Mouse (Mus musculus) neural tube, embryonic 11.5 days (tissue): Measurements from ENCODE around the gene Jsrp1. TPM values are rescaled to one million over a fixed set of nuclear protein-coding genes. Genes with fewer than 3 reads are reported as not detected.

Experiments used
- ATAC-seq: fragments of 200-750 bp; cut with Nextera tagmentation; 2 replicates; pipeline ENCODE4 v1.8.0; 2017; ENCODE audit warnings: moderate number of reproducible peaks, mild to moderate bottlenecking, moderate TSS enrichment, moderate library complexity; ENCODE audit not compliant: insufficient read depth, low FRiP score, low TSS enrichment
- DNase-seq: peaks from one replicate; pipeline ENCODE4 v3.0.0-alpha.2; 2015; ENCODE audit warnings: low spot score
- H3K27ac ChIP-seq: fragments of 300-500 bp; sonication (generic); 2 replicates; pipeline ENCODE4 v1.5.1; 2014; ENCODE audit warnings: low read depth, mild to moderate bottlenecking, low read length
- H3K27me3 ChIP-seq: fragments of 300-500 bp; sonication (generic); 2 replicates; pipeline ENCODE4 v1.6.1; 2014; ENCODE audit warnings: mild to moderate bottlenecking, low read length, mixed read lengths; ENCODE audit not compliant: control insufficient read depth, insufficient read depth
- H3K36me3 ChIP-seq: fragments of 300-500 bp; sonication (generic); 2 replicates; pipeline ENCODE4 v1.6.1; 2014; ENCODE audit warnings: mild to moderate bottlenecking, low read length, moderate library complexity, mixed read lengths; ENCODE audit not compliant: control insufficient read depth, insufficient read depth
- H3K4me1 ChIP-seq: fragments of 300-500 bp; sonication (generic); 2 replicates; pipeline ENCODE4 v1.6.1; 2014; ENCODE audit warnings: low read length, mixed read lengths; ENCODE audit not compliant: control insufficient read depth, insufficient read depth
- H3K4me2 ChIP-seq: fragments of 300-500 bp; sonication (generic); 2 replicates; pipeline ENCODE4 v1.6.1; 2014; ENCODE audit warnings: low read depth, mild to moderate bottlenecking, moderate library complexity
- H3K4me3 ChIP-seq: fragments of 300-500 bp; sonication (generic); 2 replicates; pipeline ENCODE4 v1.5.1; 2014; ENCODE audit warnings: low read depth, low read length
- H3K9ac ChIP-seq: fragments of 300-500 bp; sonication (generic); 2 replicates; pipeline ENCODE4 v1.6.1; 2014; ENCODE audit warnings: mild to moderate bottlenecking, low read length
- H3K9me3 ChIP-seq: fragments of 300-500 bp; sonication (generic); 2 replicates; pipeline ENCODE4 v1.6.1; 2016; ENCODE audit warnings: low read length; ENCODE audit not compliant: control insufficient read depth
- WGBS: fragments of 180-500 bp; shearing (Covaris S2); extraction: QIAGEN DNeasy Blood & Tissue Kit; methylation state at CpG from one replicate; pipeline ENCODE4 v1.1.7; 2014; 5-methylcytosine and 5-hydroxymethylcytosine counted together
- polyA plus RNA-seq: library from polyadenylated mRNA; unstranded; fragments of >200 nt; fragmentation: Nextera tagmentation; extraction: Ambion mirVana; gene quantifications from 2 replicates; pipeline ENCODE4 v1.2.1, GENCODE M21; 2014

Gene Jsrp1
- polyA plus RNA-seq, 1 experiment from 2014 or later, result 1.9 TPM

- H3K9me3 ChIP-seq, result no peaks in the 10 kb centered on the region
- H3K27me3 ChIP-seq, result no peaks in the 10 kb centered on the region; the same call in 1 of the 2 replicates
- ATAC-seq (no peak), DNase-seq (no peak)
- 87% methylated on average over 3 of the region's 3 CpGs for WGBS
- peaks cover 33% of the 10 kb centered on the region for H3K36me3 ChIP-seq
- H3K4me1 ChIP-seq, result peaks cover 19% of the 10 kb centered on the region
- H3K27ac ChIP-seq, result no peak overlapping the region
- H3K4me3 ChIP-seq, result no peak overlapping the region
- H3K9ac ChIP-seq, result no peak overlapping the region
- H3K4me2 ChIP-seq, result no peak overlapping the region
Observed at GRCm38 (mm10) chr10:80802996-80803395, 10.3 kb downstream of the Jsrp1 start.

GRCm38 (mm10) chr10:80802204-80802912 lies 10.9 kb downstream of the Jsrp1 start:
- H3K27me3 ChIP-seq, result no peaks in the 10 kb centered on the region; the same call in 1 of the 2 replicates
- H3K4me1 ChIP-seq, result peaks cover 20% of the 10 kb centered on the region
- H3K27ac ChIP-seq, result no peak overlapping the region
- no peak for ATAC-seq
- H3K4me2 ChIP-seq, result no peak overlapping the region
- no peak overlapping the region for H3K4me3 ChIP-seq
- no peaks in the 10 kb centered on the region for H3K9me3 ChIP-seq
- no peak overlapping the region for H3K9ac ChIP-seq
- 92% methylated on average over 10 of the region's 10 CpGs for WGBS
- H3K36me3 ChIP-seq, result peaks cover 33% of the 10 kb centered on the region
- DNase-seq, result no peak

- Histone ChIP-seq H3K9me3 (no peaks in the 10 kb centered on the region), H3K27me3 (no peaks in the 10 kb centered on the region), H3K9ac (peak overlapping the region; percentile 93), H3K4me2 (peak overlapping the region; percentile 84), H3K36me3 (peaks cover 33% of the 10 kb centered on the region), H3K4me1 (peaks cover 18% of the 10 kb centered on the region), H3K4me3 (peak overlapping the region; percentile 92), H3K27ac (peak overlapping the region; percentile 95)
- ATAC-seq (no peak), DNase-seq (no peak)
- WGBS, result 2% methylated on average over 18 of the region's 18 CpGs
Observed at GRCm38 (mm10) chr10:80799070-80799566, 14.2 kb downstream of the Jsrp1 start.

- DNase-seq, result peak; percentile 97
- WGBS, result under 1% methylated on average over 104 of the region's 104 CpGs
- H3K27ac ChIP-seq, result peak within 1 kb of the TSS; percentile 95
- no peaks in the 10 kb centered on the region for H3K9me3 ChIP-seq
- peak within 1 kb of the TSS; percentile 84 for H3K4me2 ChIP-seq
- H3K4me1 ChIP-seq, result peaks cover 18% of the 10 kb centered on the region
- peak; percentile 85 for ATAC-seq
- peaks cover 29% of the 10 kb centered on the region for H3K36me3 ChIP-seq
- H3K4me3 ChIP-seq, result peak within 1 kb of the TSS; percentile 92
- peak within 1 kb of the TSS; percentile 93 for H3K9ac ChIP-seq
- H3K27me3 ChIP-seq, result no peaks in the 10 kb centered on the region
Observed at GRCm38 (mm10) chr10:80798150-80799006, 14.9 kb downstream of the Jsrp1 start, which contains the start of the genes Sf3a2 and Plekhj1. TSS of gene Sf3a2 (plus strand) at chr10:80798198. TSS of gene Plekhj1 (minus strand) at chr10:80798626.

GRCm38 (mm10) chr10:80797186-80798149 lies 15.8 kb downstream of the Jsrp1 start:
- peak; percentile 75 for ATAC-seq
- no peak for DNase-seq
- Histone ChIP-seq H3K9me3 (no peaks in the 10 kb centered on the region), H3K27me3 (no peaks in the 10 kb centered on the region), H3K4me1 (peaks cover 18% of the 10 kb centered on the region), H3K27ac (peak overlapping the region; percentile 95), H3K4me3 (peak overlapping the region; percentile 92), H3K4me2 (peak overlapping the region; percentile 84), H3K9ac (peak overlapping the region; percentile 93), H3K36me3 (peaks cover 24% of the 10 kb centered on the region)
- 4% methylated on average over 46 of the region's 59 CpGs for WGBS

GRCm38 (mm10) chr10:80796307-80796848 lies 16.9 kb downstream of the Jsrp1 start:
- Histone ChIP-seq H3K27ac (no peak overlapping the region), H3K4me1 (peaks cover 18% of the 10 kb centered on the region), H3K4me2 (peak overlapping the region; percentile 84), H3K36me3 (peaks cover 15% of the 10 kb centered on the region), H3K9me3 (no peaks in the 10 kb centered on the region), H3K27me3 (no peaks in the 10 kb centered on the region), H3K4me3 (peak overlapping the region; percentile 92), H3K9ac (no peak overlapping the region; the same call in none of the 2 replicates)
- ATAC-seq, result no peak
- 89% methylated on average over 9 of the region's 9 CpGs for whole genome bisulfite sequencing
- no peak for DNase-seq

GRCm38 (mm10) chr10:80794750-80795149 lies 18.5 kb downstream of the Jsrp1 start:
- no peak overlapping the region for H3K4me2 ChIP-seq
- H3K27ac ChIP-seq, result no peak overlapping the region
- ATAC-seq (no peak), DNase-seq (no peak)
- H3K4me1 ChIP-seq, result peaks cover 16% of the 10 kb centered on the region
- H3K27me3 ChIP-seq, result no peaks in the 10 kb centered on the region
- H3K36me3 ChIP-seq, result peaks cover 25% of the 10 kb centered on the region
- no peak overlapping the region for H3K9ac ChIP-seq
- WGBS, result 91% methylated on average over 8 of the region's 8 CpGs
- no peak overlapping the region for H3K4me3 ChIP-seq
- no peaks in the 10 kb centered on the region for H3K9me3 ChIP-seq
